Mouse (Mus musculus) forelimb bud, embryonic 11.5 days (tissue): Measurements from ENCODE around the gene Arl11.
A peak's percentile ranks its signal among the peaks of the same experiment; 100 is the strongest.

ENCODE experiments used
- DNase-seq: peaks from one replicate; pipeline ENCODE4 v3.0.0-alpha.2; 2012; ENCODE audit warnings: low read depth, low spot score

Arl11 gene

GRCm38 (mm10) chr14:61327618-61328450 is 18.3 kb downstream of the Arl11 start:
- DNase-seq = peak; percentile 18

- DNase-seq = no peak
These were observed 21.0 kb downstream of the Arl11 start for GRCm38 (mm10) chr14:61330591-61330990.

- DNase-seq = peak; percentile 83
These were observed 21.5 kb downstream of the Arl11 start for GRCm38 (mm10) chr14:61330996-61331561.

- no peak for DNase-seq
These were observed 29.8 kb downstream of the Arl11 start for GRCm38 (mm10) chr14:61339381-61339780.

GRCm38 (mm10) chr14:61344590-61344989 is 35.0 kb downstream of the Arl11 start:
- no peak for DNase-seq

GRCm38 (mm10) chr14:61346827-61347698 is 37.5 kb downstream of the Arl11 start:
- no peak for DNase-seq

- no peak for DNase-seq
These were observed 40.3 kb downstream of the Arl11 start for GRCm38 (mm10) chr14:61349876-61350275.

- no peak for DNase-seq
These were observed 41.3 kb downstream of the Arl11 start for GRCm38 (mm10) chr14:61350808-61351207.

- DNase-seq = peak; percentile 8
These were observed 45.0 kb downstream of the Arl11 start for GRCm38 (mm10) chr14:61354251-61355235.

- peak; percentile 78 for DNase-seq
These were observed 50.8 kb downstream of the Arl11 start, which contains the start of gene Ebpl for GRCm38 (mm10) chr14:61360131-61360980. Gene Ebpl, minus strand, starts transcription at chr14:61360439.

GRCm38 (mm10) chr14:61360981-61361511 is 51.5 kb downstream of the Arl11 start:
- no peak for DNase-seq
